Mouse (Mus musculus) urinary bladder, postnatal 14 days (tissue): ENCODE results near the gene Col4a6.

Experiments
- DNase-seq: peaks from one replicate; pipeline ENCODE4 v3.0.0; 2021; ENCODE audit warnings: low spot score

The Col4a6 gene

DNA sequence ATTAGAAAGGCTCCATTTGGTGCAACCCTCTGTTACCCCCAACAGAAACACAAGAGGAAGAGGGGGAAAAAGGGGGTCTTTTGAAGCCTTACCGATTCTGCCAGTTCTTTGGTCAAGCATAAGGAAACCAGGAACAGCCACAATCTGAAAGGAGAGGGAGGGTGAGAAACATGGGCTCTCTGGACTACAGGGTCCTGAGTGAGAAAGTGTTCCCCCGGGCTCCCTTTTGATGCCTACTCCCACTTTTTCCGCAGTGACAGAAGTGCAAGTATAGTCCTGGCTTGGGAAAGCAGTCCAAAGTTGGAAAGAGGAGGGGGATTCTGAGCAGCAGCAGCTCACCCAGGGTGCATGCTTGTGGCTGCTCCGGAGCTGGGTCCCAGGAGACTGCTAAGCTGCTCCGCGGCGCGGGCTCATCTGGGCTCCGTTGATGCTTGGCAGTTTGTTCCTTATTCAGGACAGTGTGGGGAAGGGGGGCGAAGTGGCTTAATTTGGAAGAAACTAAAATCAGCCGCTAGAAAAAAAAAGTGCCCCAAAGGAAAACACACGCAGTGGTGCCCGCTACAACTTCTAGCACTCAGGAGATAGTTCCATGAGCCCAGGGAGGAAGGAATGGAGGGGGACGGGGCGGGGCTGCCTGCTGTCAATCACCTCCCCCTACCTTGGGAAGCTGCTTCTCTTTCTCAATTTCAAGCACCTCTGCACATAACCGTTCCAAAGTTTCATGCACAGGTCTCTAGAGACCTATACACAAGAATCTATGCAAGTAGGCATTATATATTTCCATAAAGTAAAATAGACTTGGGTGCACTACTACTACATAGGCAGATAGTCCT lies at the start of gene Col4a6:
Gene Col4a6 (minus strand): TSS at position 607 of the 833 bp plus-strand sequence.
- peak; percentile 4 for DNase-seq

DNA sequence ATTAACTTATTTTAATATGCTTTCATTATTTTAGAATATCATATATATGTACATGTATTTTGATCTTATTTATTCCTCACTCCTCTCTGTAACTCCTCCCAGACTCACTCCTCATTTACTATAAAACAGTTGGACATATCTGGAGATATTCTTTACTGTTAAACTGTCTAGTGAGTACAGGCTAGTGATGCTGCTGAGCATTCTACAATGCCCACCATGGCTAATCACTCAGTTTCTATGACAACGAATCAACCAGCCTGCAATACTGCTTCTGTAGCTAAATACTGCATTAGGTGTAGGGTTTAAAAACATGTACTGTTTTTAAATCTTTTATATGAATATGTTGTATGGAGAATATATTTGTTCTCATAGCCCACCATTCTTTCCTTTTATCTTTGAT lies 29.2 kb upstream of the Col4a6 start:
- DNase-seq = no peak

DNA sequence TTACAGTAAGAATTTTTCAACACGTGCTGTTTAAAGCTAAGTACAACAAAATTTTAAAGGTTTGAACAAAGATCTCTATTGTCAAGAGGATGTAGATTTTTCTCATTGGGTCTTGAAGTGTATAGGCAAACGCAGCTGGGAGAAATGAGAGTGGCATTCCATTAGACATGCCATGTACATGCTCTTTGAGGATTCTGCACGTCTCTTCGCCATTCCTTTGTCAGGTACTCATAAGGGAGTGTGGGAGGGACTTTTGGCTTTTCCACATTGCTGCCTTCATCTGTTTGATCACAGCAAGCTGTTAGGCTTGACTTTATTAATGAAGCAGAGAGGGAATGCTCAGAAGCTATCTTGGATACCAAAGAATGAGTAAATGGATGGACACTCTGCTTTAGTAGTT lies 20.7 kb upstream of the Col4a6 start:
- DNase-seq = no peak

DNA sequence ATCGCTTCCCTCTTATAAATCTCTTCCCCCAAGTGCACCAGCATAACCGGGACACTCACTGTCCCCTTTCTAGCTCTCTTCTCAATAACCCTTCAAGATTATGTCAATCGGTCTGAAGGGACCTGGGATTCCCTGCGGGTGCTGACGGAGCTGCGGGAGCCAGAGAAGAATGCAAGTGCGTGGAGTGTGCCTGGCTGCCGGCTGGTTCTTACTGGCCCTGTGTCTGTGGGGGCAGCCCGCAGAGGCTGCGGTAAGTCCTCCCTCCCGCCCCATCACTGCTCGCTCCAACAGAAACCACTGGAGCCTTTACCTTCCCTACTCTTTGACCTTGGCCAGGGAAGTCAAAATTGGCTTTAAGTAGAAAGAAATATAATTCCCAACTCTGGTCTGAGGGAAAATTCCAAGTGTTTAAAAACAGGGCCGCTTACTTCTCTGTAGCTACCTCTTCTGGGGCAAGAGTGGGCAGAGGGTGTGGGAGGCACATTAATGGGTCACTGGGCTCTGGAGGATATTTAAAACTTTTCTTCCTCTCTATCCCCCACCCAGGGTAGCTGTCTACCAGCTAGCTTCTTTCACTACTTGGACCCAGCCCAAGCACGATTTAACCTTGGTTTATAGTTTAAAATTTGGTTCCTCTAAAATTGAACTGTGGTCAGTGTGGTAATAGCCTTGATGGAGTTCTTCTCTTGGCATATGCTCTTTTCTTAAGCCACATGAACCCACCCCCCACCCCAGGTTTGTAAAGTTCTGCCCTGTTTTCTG lies 1.9 kb upstream of the Col4a6 start:
- peak; percentile 2 for DNase-seq

DNA sequence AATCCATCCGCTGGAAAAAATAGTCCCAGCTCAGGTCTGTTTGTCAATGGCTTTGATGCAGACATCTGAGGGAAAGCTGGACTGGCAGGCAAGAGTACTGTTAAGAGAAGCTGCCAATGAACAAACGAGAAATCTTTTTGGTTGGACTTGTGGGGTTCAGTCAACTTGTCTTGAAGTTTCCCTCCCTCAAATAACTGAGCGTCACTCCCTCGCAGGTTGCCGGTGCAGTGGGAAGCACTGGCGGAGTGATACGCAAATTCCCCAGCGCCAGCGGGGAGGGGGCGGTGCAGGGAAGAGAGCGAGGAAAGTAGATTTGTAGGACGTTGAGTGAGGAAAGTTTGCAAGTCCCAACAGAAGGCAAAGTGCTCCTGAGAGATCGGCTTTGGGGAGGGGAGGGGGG lies 1.2 kb upstream of the Col4a6 start, which contains the start of gene Col4a5:
Gene Col4a5 (plus strand): TSS at position 276 of the 400 bp plus-strand sequence.
- peak; percentile 78 for DNase-seq

DNA sequence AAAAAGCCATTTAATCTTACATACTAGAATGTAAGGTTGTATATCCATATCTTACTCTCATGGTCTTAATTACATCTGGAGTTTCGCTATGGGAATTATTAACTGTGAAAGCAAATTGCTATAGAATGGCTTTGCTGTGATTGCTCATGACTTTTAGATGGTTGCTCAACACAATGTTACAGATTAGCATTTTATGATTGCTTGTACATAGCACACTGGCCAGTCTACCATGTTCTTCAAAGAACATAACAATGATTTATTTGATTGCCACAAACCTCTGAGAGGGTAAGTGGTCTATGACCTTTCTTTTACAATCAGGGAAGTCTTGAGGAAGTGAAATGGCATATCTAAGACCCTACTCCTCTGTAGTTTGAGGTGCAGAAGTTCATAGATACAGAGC lies 25.9 kb downstream of the Col4a6 start:
- no peak for DNase-seq

DNA sequence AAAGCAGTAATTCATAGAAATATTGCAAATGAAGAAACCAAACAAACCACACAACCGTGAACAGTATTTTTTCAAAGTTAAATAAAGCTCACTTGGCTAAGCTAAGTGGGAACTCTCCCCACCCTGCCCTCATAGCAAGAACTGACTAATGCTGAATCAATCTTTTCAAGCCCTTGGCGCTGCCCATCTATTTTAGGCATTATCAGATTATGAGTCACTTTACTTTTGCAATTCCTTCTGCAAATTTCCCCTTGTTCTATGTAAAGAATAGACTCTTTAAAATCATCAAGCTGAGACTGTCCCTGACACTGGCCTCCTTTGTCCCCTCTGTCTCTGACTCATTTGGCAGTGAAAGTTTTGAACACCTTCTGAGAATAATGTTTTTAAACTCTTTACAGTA lies 34.5 kb downstream of the Col4a6 start:
- DNase-seq = peak; percentile 7

DNA sequence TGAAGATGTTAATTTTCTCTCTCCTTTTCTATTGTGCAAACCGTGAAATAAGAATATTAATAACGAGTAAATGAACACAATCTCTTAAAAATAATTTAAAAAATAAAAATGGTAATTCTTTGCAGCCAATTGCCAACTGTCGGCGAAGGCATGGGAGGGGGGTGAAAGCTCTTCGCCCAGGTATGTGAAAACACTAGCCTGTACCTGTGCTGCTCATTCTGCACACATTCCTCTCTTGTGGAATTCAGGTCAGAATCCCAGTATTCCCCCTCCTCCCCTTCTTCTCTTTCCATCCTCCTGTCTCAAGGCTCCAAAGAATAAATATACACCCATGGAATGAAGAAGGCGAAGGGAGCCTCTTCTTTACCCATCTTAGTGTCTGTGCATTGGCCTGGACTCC lies 37.1 kb downstream of the Col4a6 start:
- no peak for DNase-seq

DNA sequence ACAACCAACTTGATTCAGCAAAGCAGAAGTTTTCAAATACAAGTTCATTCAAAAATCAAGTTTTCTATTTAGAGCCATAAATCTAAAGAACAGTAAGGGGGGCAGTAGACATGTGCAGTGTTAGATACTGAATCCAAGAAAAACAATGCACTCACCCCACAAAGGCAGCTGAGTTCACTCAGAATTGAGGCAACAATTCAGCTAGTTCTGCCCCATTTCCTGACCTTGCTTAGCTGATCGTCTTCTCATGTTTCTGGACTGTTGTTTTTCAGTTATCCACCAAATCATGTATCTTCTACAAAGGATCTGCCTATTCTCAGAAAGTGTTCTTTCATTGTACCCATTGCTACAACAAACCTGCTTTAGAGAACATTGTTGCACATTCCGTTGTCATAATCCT lies 58.6 kb downstream of the Col4a6 start:
- DNase-seq = no peak

DNA sequence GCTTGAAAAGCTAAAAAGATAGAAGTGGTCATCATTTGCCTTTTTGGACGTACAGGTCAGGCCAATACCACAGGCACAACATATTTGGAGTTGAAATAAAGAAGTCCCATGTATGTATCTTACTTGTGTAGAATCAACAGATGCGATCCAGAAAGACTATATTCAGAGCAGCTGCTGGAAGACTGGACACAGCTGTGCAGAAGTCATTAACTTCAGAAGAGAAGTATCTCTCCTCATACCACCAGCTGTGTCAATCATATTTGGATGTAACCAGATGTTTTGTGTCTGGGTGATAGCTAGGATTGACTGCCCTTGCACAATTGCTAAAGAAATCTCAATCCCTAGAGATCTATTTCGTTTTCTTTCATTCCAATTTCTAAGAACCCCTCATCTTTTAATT lies 77.6 kb downstream of the Col4a6 start:
- no peak for DNase-seq

DNA sequence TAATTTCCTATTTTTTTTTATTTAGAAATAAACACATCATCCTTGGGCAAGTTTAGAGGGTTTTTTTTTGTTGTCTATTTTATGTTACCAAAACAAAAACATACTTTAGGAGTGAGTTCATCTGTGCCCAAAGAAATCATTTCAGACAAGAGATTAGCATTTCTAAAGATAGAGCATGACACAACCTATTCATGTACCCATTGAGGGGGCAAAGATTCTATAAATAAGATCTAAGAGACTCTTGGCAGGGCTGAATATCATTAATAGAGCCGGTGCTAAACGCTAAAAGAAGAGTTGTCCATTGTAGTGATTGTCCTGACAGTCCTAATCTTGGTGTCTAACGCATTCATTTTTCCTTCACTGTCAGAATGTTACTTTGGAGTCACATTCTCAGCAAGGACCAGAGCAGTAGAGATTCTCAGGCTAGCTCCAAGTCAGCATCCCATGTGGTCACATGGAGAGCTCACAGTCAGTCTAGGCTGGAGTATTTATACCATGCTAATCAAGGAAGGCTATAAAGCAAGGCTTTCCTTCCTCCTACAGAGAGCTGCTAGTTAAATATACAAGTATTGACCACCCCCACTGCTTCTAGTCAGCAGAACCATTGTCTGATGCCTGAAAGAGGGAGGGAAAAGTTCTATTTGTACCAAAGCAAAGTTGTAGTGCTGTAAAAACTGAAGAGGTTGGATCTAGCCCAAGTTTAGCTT lies 88.3 kb downstream of the Col4a6 start:
- no peak for DNase-seq

DNA sequence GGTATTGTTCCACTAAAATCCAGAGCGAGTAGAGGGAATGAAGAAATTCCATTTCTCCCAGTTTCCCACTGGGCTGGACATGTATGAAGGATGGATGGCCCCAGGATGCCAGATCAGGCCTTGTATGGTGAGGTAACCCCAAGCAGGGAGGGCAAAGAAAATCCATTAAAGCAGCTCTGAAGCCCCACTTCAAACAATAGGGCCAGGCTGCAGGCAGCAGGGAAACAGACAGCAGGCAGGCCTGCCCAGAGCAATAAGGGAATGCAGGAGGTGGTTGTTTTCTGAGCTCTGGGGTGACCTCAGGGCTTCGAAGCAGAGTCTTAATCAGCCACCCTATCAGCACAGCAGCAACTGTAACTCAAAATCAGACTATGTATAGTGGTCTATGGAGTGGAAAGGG lies 89.2 kb downstream of the Col4a6 start:
- no peak for DNase-seq

DNA sequence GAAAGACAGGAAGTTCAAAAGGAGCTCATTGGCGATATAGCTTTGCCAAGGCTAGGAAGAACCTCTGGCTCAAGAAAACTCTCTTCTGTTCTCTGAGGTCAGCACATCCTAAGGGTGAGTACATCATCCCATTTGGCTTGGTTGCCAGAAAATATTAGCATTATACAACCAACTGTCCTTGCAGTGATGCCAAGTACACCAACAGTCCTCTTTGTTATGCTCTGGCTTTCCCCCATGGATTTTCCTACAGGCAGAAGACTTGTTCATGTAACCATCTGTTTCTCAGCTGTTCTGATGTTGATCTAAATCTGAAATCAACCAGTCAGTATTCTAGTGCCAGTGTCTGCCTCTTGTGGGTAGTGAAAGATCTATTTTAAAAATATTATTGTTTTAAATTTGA lies 103.6 kb downstream of the Col4a6 start:
- no peak for DNase-seq

DNA sequence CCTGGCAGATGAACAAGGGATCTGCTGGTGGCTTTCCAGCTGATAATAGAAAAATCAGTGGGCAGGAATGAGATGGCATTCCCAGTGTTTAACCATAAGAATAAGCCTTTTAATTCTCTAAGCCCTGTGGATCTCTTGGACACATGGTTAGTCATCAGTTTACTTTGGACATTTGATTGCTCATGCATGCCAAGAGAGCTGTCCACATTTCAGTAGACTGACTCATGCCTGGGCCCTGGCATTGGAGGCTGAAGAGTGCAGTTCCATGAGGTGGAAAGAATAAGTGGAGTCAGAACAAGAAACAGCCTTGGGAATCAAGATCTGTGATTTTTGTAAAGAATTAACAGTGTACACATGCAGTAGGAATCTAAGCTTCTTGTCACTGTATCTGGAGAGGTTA lies 110.5 kb downstream of the Col4a6 start:
- DNase-seq = peak; percentile 6

DNA sequence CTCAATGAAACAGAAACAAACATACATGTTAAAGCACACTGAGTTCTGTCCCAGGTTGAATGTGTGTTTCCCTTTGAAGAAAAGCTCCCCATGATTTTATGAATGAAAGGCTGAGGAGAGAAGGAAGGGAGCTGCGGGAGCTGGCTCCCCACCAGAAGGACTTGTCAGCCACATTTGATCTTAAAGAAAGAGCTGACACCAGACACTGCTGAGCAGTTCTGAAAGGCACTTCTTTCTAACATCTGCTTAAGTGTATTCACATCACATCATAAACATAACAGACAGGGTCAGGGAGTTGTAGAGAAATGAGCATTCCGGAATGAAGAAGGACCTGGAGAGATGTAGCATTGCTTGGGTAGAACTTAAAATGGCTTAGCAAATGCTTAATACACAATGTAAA lies 132.5 kb downstream of the Col4a6 start:
- DNase-seq = no peak

DNA sequence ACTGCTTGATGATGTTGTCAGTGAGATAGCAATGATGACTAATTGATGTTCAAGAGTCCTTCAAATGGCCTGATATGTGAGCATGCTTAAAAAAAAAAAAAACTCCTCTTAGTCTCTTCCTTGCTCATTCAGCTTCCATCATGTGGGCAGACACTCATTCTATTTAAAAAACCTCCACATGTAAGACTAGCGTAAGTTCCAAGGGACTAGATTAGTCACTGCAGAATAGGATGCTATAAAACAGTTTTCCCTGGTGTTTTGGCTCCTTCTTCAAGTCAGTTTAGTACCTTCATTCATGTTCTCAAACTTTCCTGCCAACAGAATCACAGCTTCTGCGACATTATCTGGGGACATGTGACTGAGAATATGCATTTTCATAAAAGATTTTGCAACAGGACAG lies 145.8 kb downstream of the Col4a6 start:
- no peak for DNase-seq

DNA sequence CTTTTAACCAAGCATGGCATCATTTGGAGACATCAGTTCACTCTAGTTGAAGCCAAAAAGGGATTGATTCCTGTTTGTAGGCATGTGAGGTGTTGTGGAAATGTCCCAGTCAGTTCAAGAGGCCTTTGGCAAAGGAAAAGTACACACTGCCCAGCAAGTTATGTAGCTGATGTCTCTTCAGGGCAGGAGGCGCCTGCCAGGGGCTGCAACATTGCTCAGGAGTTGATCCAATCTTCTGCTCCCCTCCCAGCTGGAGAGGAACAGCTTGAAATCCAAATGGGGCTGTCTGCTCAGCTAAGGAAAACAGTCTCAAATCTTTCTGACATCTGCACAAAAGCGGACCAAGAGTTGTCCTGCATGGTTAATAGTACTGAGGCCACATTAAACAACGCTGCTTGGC lies 149.7 kb downstream of the Col4a6 start:
- DNase-seq = peak; percentile 6

DNA sequence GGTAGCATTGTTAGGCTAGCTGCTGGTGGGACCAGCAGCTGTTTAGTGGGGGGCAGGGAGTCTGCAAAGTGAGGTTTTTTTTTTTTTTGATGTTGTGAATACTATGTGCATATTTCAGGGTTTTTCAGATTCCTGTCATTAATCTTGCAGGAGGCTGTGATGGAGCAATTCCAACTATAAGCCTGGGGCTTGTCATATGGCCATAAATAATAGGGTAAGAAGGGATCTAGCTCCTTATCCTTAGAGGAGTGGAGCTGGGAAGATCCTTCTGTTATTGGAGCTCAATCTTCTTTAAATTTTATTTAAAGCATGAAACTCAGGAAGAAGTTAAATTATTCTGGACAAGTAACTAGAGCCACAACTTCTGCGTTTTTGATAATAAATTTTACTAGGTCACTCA lies 157.7 kb downstream of the Col4a6 start:
- DNase-seq = no peak

DNA sequence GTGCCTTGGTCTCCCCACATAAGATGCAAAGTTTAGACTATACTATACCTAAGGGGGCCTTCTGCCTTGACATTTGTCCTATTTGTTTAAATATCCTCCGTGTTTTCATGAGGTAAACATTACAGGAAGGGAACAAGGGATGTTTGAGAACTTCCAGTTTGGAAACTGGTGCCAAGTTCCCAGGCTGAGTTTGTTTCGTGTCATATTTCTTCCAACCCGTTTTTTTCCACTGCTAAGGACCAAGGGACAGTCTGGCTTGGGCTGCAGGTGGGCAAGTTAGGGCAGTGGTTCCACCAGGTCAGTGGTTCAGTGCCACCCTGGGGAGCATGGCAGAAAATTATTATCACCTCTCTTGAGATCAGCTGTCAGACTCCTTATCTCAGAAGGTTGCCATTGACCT lies 158.1 kb downstream of the Col4a6 start:
- peak; percentile 3 for DNase-seq

DNA sequence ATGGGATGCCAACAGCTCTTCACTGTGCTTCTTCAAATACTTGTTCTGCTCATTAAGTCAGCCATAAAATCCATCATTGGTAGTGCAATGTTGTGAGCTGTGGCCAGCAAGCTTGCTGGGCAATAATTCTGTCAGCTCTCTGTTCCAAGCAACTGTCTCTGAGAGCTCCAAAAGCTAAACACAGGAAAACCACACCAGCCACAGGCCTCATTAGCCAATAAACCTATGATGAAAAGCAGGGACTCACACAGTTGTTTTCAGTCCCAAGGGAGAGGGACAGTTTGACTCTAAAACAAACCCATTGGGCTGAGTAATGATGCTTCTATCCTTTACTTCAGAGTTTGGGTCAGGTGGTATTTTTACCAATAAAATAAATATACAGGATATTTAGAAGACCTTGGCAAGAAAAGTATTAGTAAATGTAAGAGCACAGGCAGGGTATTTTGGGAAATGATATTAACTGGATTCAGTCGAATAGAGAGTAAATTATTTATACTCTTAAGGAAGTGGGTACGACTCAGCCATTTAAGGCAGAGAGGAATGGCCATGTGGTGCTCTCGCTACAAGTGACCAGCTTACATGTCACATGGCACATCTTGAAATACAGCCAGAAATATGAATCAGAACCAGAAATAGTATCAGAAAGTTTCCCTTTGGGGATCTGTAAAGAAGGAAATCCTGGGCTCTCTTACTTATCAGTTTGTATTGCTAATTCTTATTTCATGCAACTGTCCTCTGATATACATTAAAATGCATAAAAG lies 181.0 kb downstream of the Col4a6 start:
- peak; percentile 2 for DNase-seq

DNA sequence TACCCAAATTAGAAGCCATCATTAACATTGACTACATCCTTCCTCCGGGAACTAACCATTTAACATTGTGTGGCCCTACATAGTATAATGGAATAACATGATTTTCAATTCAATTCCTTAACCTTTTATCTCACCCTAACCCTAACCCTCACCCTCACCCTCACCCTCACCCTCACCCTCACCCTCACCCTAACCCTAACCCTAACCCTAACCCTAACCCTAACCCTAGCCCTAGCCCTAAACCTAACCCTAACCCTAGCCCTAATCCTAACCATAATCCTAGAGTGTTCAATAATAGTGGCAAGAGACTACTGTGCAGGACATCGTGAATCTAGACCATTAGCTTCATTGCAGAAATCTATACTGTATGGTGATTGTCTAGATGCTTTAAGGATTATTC lies 197.5 kb downstream of the Col4a6 start:
- DNase-seq = no peak

DNA sequence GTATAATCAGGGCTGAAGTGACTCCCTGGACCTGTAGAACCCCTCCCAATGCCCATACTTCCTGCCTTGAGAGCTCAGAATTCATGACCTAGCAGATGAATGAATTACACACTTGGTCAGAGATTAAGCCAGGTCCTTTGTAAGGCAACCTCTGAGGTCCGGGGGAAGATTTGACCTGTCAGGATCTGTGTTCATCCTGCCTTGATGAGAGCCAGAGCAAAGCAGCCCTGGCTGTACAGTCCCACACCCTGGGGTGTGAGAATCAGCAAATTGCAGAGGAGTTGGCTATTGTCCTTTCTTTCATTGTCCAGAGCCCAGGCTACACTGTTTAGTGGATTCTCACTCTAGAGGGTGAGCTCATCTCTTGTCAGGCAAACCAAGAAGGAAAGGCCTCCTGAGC lies 207.9 kb downstream of the Col4a6 start:
- no peak for DNase-seq
